Mouse (Mus musculus): ENCODE measurements around the gene Ablim1.
A peak's percentile ranks its signal among the peaks of the same experiment; 100 is the strongest.
"Not testable (repeated sequence)": the region's sequence is repeated elsewhere in the genome, so short reads cannot be mapped to it uniquely, and the experiment has no call there.

Ablim1 gene

GRCm38 (mm10) chr19:57147746-57148145 is 167.0 kb downstream of the Ablim1 start:
- DNase-seq (ENCODE audit: low spot score) = no peak

- no peak for DNase-seq (ENCODE audit: low spot score)
Observed at GRCm38 (mm10) chr19:57146936-57147335, 167.8 kb downstream of the Ablim1 start.

- DNase-seq (ENCODE audit: low spot score) = no peak
Observed at GRCm38 (mm10) chr19:57143646-57144045, 171.1 kb downstream of the Ablim1 start.

- DNase-seq (ENCODE audit: low spot score) = no peak
Observed at GRCm38 (mm10) chr19:57141756-57142461, 172.8 kb downstream of the Ablim1 start.

GRCm38 (mm10) chr19:57140874-57141273 is 173.8 kb downstream of the Ablim1 start:
- no peak for DNase-seq (ENCODE audit: low spot score)

- no peak for DNase-seq (ENCODE audit: low spot score)
Observed at GRCm38 (mm10) chr19:57140071-57140470, 174.6 kb downstream of the Ablim1 start.

GRCm38 (mm10) chr19:57138909-57139617 is 175.7 kb downstream of the Ablim1 start:
- no peak for DNase-seq (ENCODE audit: low spot score)

GRCm38 (mm10) chr19:57138469-57138868 is 176.2 kb downstream of the Ablim1 start:
- DNase-seq (ENCODE audit: low spot score) = no peak

GRCm38 (mm10) chr19:57138045-57138444 is 176.7 kb downstream of the Ablim1 start:
- DNase-seq (ENCODE audit: low spot score) = peak; percentile 38

GRCm38 (mm10) chr19:57136228-57136627 is 178.5 kb downstream of the Ablim1 start:
- DNase-seq (ENCODE audit: low spot score) = peak; percentile 91

GRCm38 (mm10) chr19:57135654-57136053 is 179.1 kb downstream of the Ablim1 start:
- not testable (repeated sequence) for DNase-seq (ENCODE audit: low spot score)

GRCm38 (mm10) chr19:57134654-57135348 is 179.9 kb downstream of the Ablim1 start:
- DNase-seq (ENCODE audit: low spot score) = peak; percentile 34

- no peak for DNase-seq (ENCODE audit: low spot score)
Observed at GRCm38 (mm10) chr19:57132916-57133520, 181.7 kb downstream of the Ablim1 start.

- DNase-seq (ENCODE audit: low spot score) = no peak
Observed at GRCm38 (mm10) chr19:57132281-57132680, 182.4 kb downstream of the Ablim1 start.

GRCm38 (mm10) chr19:57131366-57131765 is 183.4 kb downstream of the Ablim1 start:
- DNase-seq (ENCODE audit: low spot score) = no peak

GRCm38 (mm10) chr19:57130591-57130990 is 184.1 kb downstream of the Ablim1 start:
- no peak for DNase-seq (ENCODE audit: low spot score)

- DNase-seq (ENCODE audit: low spot score) = no peak
Observed at GRCm38 (mm10) chr19:57129729-57130128, 185.0 kb downstream of the Ablim1 start.

- no peak for DNase-seq (ENCODE audit: low spot score)
Observed at GRCm38 (mm10) chr19:57128037-57128436, 186.7 kb downstream of the Ablim1 start.

GRCm38 (mm10) chr19:57127523-57127922 is 187.2 kb downstream of the Ablim1 start:
- no peak for DNase-seq (ENCODE audit: low spot score)

GRCm38 (mm10) chr19:57126950-57127349 is 187.8 kb downstream of the Ablim1 start:
- no peak for DNase-seq (ENCODE audit: low spot score)

- no peak for DNase-seq (ENCODE audit: low spot score)
Observed at GRCm38 (mm10) chr19:57124906-57125305, 189.8 kb downstream of the Ablim1 start.

- no peak for DNase-seq (ENCODE audit: low spot score)
Observed at GRCm38 (mm10) chr19:57124138-57124519, 190.6 kb downstream of the Ablim1 start.

Measured in embryo, embryonic 10 days (tissue).